Mouse (Mus musculus) layer of hippocampus, postnatal 14 days (tissue): ENCODE measurements at regions not wholly inside any gene's neighbourhood (a gene's known extent, or its start where the extent isn't known, plus 50 kb on each side); places are given as distances from the start of the nearest gene placed in this dataset.
A peak's percentile ranks its signal among the peaks of the same experiment; 100 is the strongest.
"Not testable (repeated sequence)": the region's sequence is repeated elsewhere in the genome, so short reads cannot be mapped to it uniquely, and the experiment has no call there.

Source experiments
- DNase-seq, 2 experiments: peaks; one replicate each; pipeline ENCODE4 v3.0.0; 2021 to 2022; ENCODE audit warnings: low spot score in 2 of 2, mixed read lengths in 1 of 2

GRCm38 (mm10) chr7:137963470-137964095, 433.9 kb downstream of the Tcerg1l start:
- peak; percentile 4 to 28 for DNase-seq

- no peak for DNase-seq
Observed at GRCm38 (mm10) chr7:137974705-137975104, 422.8 kb downstream of the Tcerg1l start.

GRCm38 (mm10) chr7:137977527-137977926, 420.0 kb downstream of the Tcerg1l start:
- DNase-seq = no peak

GRCm38 (mm10) chr7:137979361-137979760, 418.2 kb downstream of the Tcerg1l start:
- no peak for DNase-seq

- no peak for DNase-seq
Observed at GRCm38 (mm10) chr7:138005806-138006205, 391.7 kb downstream of the Tcerg1l start.

GRCm38 (mm10) chr7:138006971-138007370, 390.6 kb downstream of the Tcerg1l start:
- DNase-seq = peak in 1 of 2 experiments; percentile 22

- DNase-seq = no peak
Observed at GRCm38 (mm10) chr7:138008601-138009000, 388.9 kb downstream of the Tcerg1l start.

GRCm38 (mm10) chr7:138024021-138024420, 373.5 kb downstream of the Tcerg1l start:
- not testable (repeated sequence) for DNase-seq

GRCm38 (mm10) chr7:138051696-138052095, 345.8 kb downstream of the Tcerg1l start:
- no peak for DNase-seq

GRCm38 (mm10) chr7:138054756-138055155, 342.8 kb downstream of the Tcerg1l start:
- DNase-seq = no peak

- no peak for DNase-seq
Observed at GRCm38 (mm10) chr7:138061116-138061515, 336.4 kb downstream of the Tcerg1l start.

GRCm38 (mm10) chr7:138066921-138067320, 330.6 kb downstream of the Tcerg1l start:
- no peak for DNase-seq

GRCm38 (mm10) chr7:138075231-138075630, 322.3 kb downstream of the Tcerg1l start:
- no peak for DNase-seq

GRCm38 (mm10) chr7:138083980-138084379, 313.6 kb downstream of the Tcerg1l start:
- peak; percentile 66 to 79 for DNase-seq

- no peak for DNase-seq
Observed at GRCm38 (mm10) chr7:138107471-138108210, 289.9 kb downstream of the Tcerg1l start.

- peak; percentile 20 to 27 for DNase-seq
Observed at GRCm38 (mm10) chr7:138121497-138121896, 276.0 kb downstream of the Tcerg1l start.

- no peak for DNase-seq
Observed at GRCm38 (mm10) chr7:138129701-138130100, 267.8 kb downstream of the Tcerg1l start.

- no peak for DNase-seq
Observed at GRCm38 (mm10) chr7:138133427-138133826, 264.1 kb downstream of the Tcerg1l start.

- DNase-seq = no peak
Observed at GRCm38 (mm10) chr7:138137934-138138333, 259.6 kb downstream of the Tcerg1l start.

GRCm38 (mm10) chr7:138139766-138140165, 257.8 kb downstream of the Tcerg1l start:
- DNase-seq = peak in 1 of 2 experiments; percentile 65

GRCm38 (mm10) chr7:138149496-138149895, 248.0 kb downstream of the Tcerg1l start:
- DNase-seq = no peak

- DNase-seq = no peak
Observed at GRCm38 (mm10) chr7:138153455-138154167, 243.9 kb downstream of the Tcerg1l start.
